Mouse (Mus musculus): ENCODE results near the gene Dguok. TPM values are rescaled to one million over a fixed set of nuclear protein-coding genes. Genes with fewer than 3 reads are reported as not detected.

Gene Dguok
- polyA plus RNA-seq (2016; fragmentation: Nextera tagmentation; extraction: Ambion mirVana), result 46.5 and 52.5 TPM in 2 replicates

- Histone ChIP-seq H3K27me3 (replicated peaks) (no peaks in the 10 kb centered on the region; the same call in 1 of the 2 replicates), H3K4me3 (peak within 1 kb of the TSS; percentile 96), H3K27ac (ENCODE audit: poor library complexity, severe bottlenecking) (peak within 1 kb of the TSS; percentile 99), H3K9ac (peak within 1 kb of the TSS; percentile 91), H3K9me3 (replicated peaks) (no peaks in the 10 kb centered on the region), H3K36me3 (peaks cover 3% of the 10 kb centered on the region; the same call in 1 of the 2 replicates), H3K4me2 (peak within 1 kb of the TSS; percentile 75), H3K4me1 (replicated peaks) (peaks cover 26% of the 10 kb centered on the region)
- peak; percentile 98 for ATAC-seq (ENCODE audit: insufficient number of reproducible peaks, low FRiP score)
- WGBS, result under 1% methylated on average over 54 of the region's 54 CpGs
Measured at GRCm38 (mm10) chr6:83506258-83507167, at the start of gene Dguok. Gene Dguok (minus strand): TSS chr6:83506969.

GRCm38 (mm10) chr6:83555972-83556371 is 49.2 kb upstream of the Dguok start:
- peak overlapping the region; percentile 81 for H3K27ac ChIP-seq (ENCODE audit: poor library complexity, severe bottlenecking)
- no peak overlapping the region for H3K4me3 ChIP-seq
- peak overlapping the region; percentile 15; the same call in 1 of the 2 replicates for H3K4me2 ChIP-seq
- 0 out of 2 replicates have a peak, but pooled peaks have one; percentile 45 for ATAC-seq (ENCODE audit: insufficient number of reproducible peaks, low FRiP score)
- H3K9me3 ChIP-seq (replicated peaks), result no peaks in the 10 kb centered on the region
- 38% methylated on average over 6 of the region's 6 CpGs for WGBS
- peaks cover 34% of the 10 kb centered on the region for H3K4me1 ChIP-seq (replicated peaks)
- no peaks in the 10 kb centered on the region for H3K27me3 ChIP-seq (replicated peaks)
- H3K36me3 ChIP-seq, result peaks cover 43% of the 10 kb centered on the region
- no peak overlapping the region for H3K9ac ChIP-seq

- H3K27me3 ChIP-seq (replicated peaks), result no peaks in the 10 kb centered on the region
- H3K4me1 ChIP-seq (replicated peaks), result no peaks in the 10 kb centered on the region
- no peak overlapping the region for H3K27ac ChIP-seq (ENCODE audit: poor library complexity, severe bottlenecking)
- H3K4me2 ChIP-seq, result no peak overlapping the region
- no peaks in the 10 kb centered on the region for H3K9me3 ChIP-seq (replicated peaks)
- no peak overlapping the region for H3K4me3 ChIP-seq
- H3K9ac ChIP-seq, result no peak overlapping the region
- WGBS, result 64% methylated on average over 5 of the region's 5 CpGs
- H3K36me3 ChIP-seq, result peaks cover 37% of the 10 kb centered on the region
- no peak for ATAC-seq (ENCODE audit: insufficient number of reproducible peaks, low FRiP score)
Measured at GRCm38 (mm10) chr6:83548346-83548745, 41.6 kb upstream of the Dguok start.

- H3K9me3 ChIP-seq (replicated peaks), result no peaks in the 10 kb centered on the region
- no peak for ATAC-seq (ENCODE audit: insufficient number of reproducible peaks, low FRiP score)
- 89% methylated on average over 3 of the region's 3 CpGs for WGBS
- no peak overlapping the region for H3K4me3 ChIP-seq
- H3K4me1 ChIP-seq (replicated peaks), result peaks cover 16% of the 10 kb centered on the region
- H3K9ac ChIP-seq, result no peak overlapping the region
- H3K4me2 ChIP-seq, result no peak overlapping the region
- no peak overlapping the region for H3K27ac ChIP-seq (ENCODE audit: poor library complexity, severe bottlenecking)
- peaks cover 26% of the 10 kb centered on the region for H3K36me3 ChIP-seq
- H3K27me3 ChIP-seq (replicated peaks), result no peaks in the 10 kb centered on the region
Measured at GRCm38 (mm10) chr6:83545778-83546177, 39.0 kb upstream of the Dguok start.

GRCm38 (mm10) chr6:83541756-83542456 is 35.1 kb upstream of the Dguok start:
- Histone ChIP-seq H3K36me3 (peaks cover 17% of the 10 kb centered on the region), H3K4me2 (no peak overlapping the region), H3K27me3 (replicated peaks) (no peaks in the 10 kb centered on the region), H3K9me3 (replicated peaks) (no peaks in the 10 kb centered on the region), H3K9ac (no peak overlapping the region), H3K4me3 (no peak overlapping the region), H3K27ac (ENCODE audit: poor library complexity, severe bottlenecking) (peak overlapping the region; percentile 84), H3K4me1 (replicated peaks) (peaks cover 24% of the 10 kb centered on the region)
- ATAC-seq (ENCODE audit: insufficient number of reproducible peaks, low FRiP score), result peak; percentile 84
- 47% methylated on average over 11 of the region's 11 CpGs for WGBS

GRCm38 (mm10) chr6:83540017-83540416 is 33.2 kb upstream of the Dguok start:
- WGBS, result 35% methylated on average over 4 of the region's 4 CpGs
- ATAC-seq (ENCODE audit: insufficient number of reproducible peaks, low FRiP score), result no peak
- H3K4me1 ChIP-seq (replicated peaks), result peaks cover 31% of the 10 kb centered on the region

GRCm38 (mm10) chr6:83536795-83537059 is 30.0 kb upstream of the Dguok start:
- H3K27ac ChIP-seq (ENCODE audit: poor library complexity, severe bottlenecking), result no peak overlapping the region
- H3K27me3 ChIP-seq (replicated peaks), result no peaks in the 10 kb centered on the region
- no peak for ATAC-seq (ENCODE audit: insufficient number of reproducible peaks, low FRiP score)
- H3K4me3 ChIP-seq, result no peak overlapping the region
- WGBS, result 46% methylated on average over 6 of the region's 6 CpGs
- H3K9ac ChIP-seq, result no peak overlapping the region
- no peaks in the 10 kb centered on the region for H3K36me3 ChIP-seq
- H3K4me2 ChIP-seq, result no peak overlapping the region
- H3K9me3 ChIP-seq (replicated peaks), result no peaks in the 10 kb centered on the region
- H3K4me1 ChIP-seq (replicated peaks), result peaks cover 19% of the 10 kb centered on the region

More at GRCm38 (mm10) chr6:83540017-83540416, 33.2 kb upstream of the Dguok start:
- H3K27ac ChIP-seq (ENCODE audit: poor library complexity, severe bottlenecking), result 0 out of 2 replicates have a peak overlapping the region, but pooled peaks have one; percentile 84
- no peak overlapping the region for H3K4me3 ChIP-seq
- no peaks in the 10 kb centered on the region for H3K9me3 ChIP-seq (replicated peaks)
- no peaks in the 10 kb centered on the region for H3K27me3 ChIP-seq (replicated peaks)
- H3K4me2 ChIP-seq, result no peak overlapping the region
- no peaks in the 10 kb centered on the region; the same call in 1 of the 2 replicates for H3K36me3 ChIP-seq
- H3K9ac ChIP-seq, result no peak overlapping the region

- WGBS, result 64% methylated on average over 12 of the region's 12 CpGs
- Histone ChIP-seq H3K4me2 (no peak within 1 kb of the TSS), H3K9me3 (replicated peaks) (no peaks in the 10 kb centered on the region), H3K27ac (ENCODE audit: poor library complexity, severe bottlenecking) (no peak within 1 kb of the TSS), H3K4me3 (no peak within 1 kb of the TSS), H3K27me3 (replicated peaks) (no peaks in the 10 kb centered on the region), H3K36me3 (no peaks in the 10 kb centered on the region), H3K4me1 (replicated peaks) (peaks cover 14% of the 10 kb centered on the region), H3K9ac (peak within 1 kb of the TSS; percentile 39; the same call in 1 of the 2 replicates)
- no peak for ATAC-seq (ENCODE audit: insufficient number of reproducible peaks, low FRiP score)
Measured at GRCm38 (mm10) chr6:83536028-83536794, 29.4 kb upstream of the Dguok start, which contains the start of gene Actg2. Gene Actg2 (minus strand): TSS chr6:83536265.

GRCm38 (mm10) chr6:83532608-83533007 is 25.8 kb upstream of the Dguok start:
- H3K4me1 ChIP-seq (replicated peaks), result peaks cover 7% of the 10 kb centered on the region; the same call in 1 of the 2 replicates
- WGBS, result 80% methylated on average over 2 of the region's 2 CpGs
- H3K36me3 ChIP-seq, result no peaks in the 10 kb centered on the region
- no peak overlapping the region for H3K4me3 ChIP-seq
- no peak overlapping the region for H3K4me2 ChIP-seq
- no peak overlapping the region for H3K9ac ChIP-seq
- H3K27me3 ChIP-seq (replicated peaks), result no peaks in the 10 kb centered on the region
- no peak overlapping the region for H3K27ac ChIP-seq (ENCODE audit: poor library complexity, severe bottlenecking)
- no peaks in the 10 kb centered on the region for H3K9me3 ChIP-seq (replicated peaks)
- no peak for ATAC-seq (ENCODE audit: insufficient number of reproducible peaks, low FRiP score)

- WGBS, result 16% methylated on average over 6 of the region's 6 CpGs
- peak; percentile 43; the same call in 1 of the 2 replicates for ATAC-seq (ENCODE audit: insufficient number of reproducible peaks, low FRiP score)
- Histone ChIP-seq H3K9ac (no peak overlapping the region), H3K27me3 (replicated peaks) (no peaks in the 10 kb centered on the region), H3K27ac (ENCODE audit: poor library complexity, severe bottlenecking) (no peak overlapping the region), H3K36me3 (no peaks in the 10 kb centered on the region), H3K4me3 (no peak overlapping the region), H3K4me1 (replicated peaks) (peaks cover 25% of the 10 kb centered on the region), H3K4me2 (peak overlapping the region; percentile 46), H3K9me3 (replicated peaks) (no peaks in the 10 kb centered on the region; the same call in 1 of the 2 replicates)
Measured at GRCm38 (mm10) chr6:83523194-83523593, 16.4 kb upstream of the Dguok start.

Data from heart, embryonic 12.5 days (tissue).